Mouse (Mus musculus) CD4-positive naive resting alpha-beta T cell, adult 57 days (primary cell): Measurements from ENCODE around the gene Jmjd1c. TPM values are rescaled to one million over a fixed set of nuclear protein-coding genes. Genes with fewer than 3 reads are reported as not detected.

ENCODE experiments used
- total RNA-seq: library from RNA; stranded (reverse); gene quantifications from one replicate; pipeline ENCODE4 v1.2.4, GENCODE M21; 2023

Jmjd1c gene
- 299 TPM for total RNA-seq

DNA sequence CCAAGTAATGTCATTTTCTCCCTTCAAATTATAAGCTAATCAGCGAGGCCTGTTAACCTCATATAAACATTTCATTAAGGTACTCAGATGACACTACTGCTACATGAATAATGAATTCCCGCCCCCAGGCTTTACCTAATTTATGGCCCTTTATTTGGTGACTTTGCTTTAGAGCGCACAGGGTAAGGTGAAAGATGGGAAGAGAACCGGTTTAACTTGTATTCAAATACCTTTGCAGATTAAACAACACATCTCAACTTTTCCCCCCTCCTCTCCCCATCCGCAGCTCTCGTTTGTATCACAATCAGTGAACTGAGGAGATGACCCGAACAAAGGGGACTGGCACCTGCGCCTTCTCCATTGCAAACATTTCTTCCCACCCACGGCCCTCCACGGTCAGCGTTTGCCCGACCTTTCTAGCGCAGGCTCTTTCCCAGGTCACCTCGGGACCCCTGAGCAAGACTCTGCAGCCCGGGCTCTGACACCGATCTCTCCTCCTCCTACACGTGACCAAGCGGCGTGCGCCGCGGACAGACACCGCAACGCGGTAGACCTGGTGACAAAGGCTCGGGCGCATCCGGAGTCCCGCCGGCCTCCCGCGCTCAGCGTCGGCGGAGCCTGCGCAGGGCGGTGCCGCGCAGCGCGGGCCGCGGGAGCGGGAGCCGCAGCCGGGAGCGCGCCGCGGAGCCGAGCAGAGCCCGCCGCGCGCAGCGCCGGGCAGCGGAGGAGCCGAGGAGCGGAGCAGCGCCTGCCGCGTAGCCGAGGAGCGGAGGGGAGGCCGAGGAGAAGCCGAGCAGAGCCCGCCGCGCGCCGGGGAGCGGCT lies at the start of gene Jmjd1c:
Jmjd1c (plus strand) TSS at position 328 of the 823 bp plus-strand sequence.

DNA sequence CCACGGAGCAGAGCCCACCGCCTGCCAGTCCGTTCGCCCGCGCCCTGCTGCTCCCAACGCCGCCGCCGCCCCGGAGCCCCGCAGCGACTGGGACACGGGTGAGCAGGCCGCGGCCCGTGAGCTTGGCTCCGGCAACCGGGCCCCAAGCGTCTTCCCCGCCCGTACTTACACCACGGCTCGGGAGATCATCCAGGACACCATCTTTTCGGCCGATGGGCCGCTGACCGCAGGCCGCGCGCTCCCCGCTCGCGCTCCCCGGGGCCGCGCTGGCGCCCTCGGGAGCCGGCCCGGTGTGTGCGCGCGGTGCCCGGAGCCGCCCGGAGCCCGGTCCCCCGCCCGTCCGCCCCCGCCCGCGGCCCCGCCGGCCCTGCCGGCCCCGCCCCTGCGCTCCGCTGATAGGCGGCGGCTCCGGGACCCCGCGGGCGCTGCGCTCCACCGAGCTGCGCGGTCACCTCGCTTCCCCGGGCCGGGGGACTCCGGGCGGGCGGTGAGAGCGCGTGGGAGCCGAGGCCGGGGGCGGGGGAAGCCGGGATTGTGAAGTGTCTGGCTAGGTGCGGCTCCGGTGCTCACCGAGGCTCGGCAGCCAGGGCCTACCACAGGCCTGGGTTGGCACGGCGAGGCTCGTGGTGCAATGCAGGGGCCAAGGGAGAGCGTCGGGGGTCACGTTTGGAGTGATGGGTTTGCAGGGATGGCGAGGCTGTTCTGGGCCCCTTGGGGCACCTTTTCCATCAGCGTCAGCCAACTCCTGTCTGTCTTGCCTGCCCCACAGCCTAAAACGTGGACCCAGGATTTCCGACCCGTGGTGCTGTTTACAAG lies 904 bp downstream of the Jmjd1c start, which contains the start of gene Reep3:
Reep3 (minus strand) TSS at position 325 of the 816 bp plus-strand sequence.

DNA sequence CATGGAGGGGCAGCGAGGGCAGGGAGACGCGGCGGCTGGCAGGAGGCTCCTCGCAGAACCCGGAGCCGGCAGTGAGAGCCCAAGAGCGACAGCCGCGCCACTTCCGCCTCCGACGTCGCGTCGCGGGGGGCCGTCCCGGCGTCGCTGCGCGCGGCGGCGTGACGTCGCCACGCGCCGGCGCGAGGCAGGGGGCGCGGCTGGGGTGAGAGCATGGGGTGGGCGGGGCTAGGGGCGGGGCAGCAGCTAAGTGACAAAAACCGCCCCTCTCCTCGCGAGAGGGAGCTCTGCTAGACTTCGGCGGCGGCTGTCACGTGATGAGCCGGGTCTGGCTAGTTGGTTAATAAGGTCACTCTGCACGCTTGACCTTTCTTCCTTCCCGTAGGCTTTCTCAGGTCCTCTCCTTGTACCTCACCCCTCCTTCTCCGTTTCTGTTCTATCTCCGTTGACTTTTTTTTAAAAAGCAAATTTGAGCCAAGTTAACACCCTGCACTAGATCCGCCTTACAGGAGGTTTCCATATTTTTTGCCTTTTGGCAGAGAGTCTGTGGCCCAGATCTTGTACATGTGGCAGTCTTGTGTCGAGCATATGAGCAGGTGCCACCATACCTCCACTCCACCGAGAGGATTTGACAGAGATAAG lies 189.4 kb downstream of the Jmjd1c start, which contains the start of gene Nrbf2:
Nrbf2 (minus strand) TSS at position 130 of the 639 bp plus-strand sequence.

Other genes starting within 250 kb of the Jmjd1c start
- 18.6 TPM for gene Reep3, start 820 bp downstream of the Jmjd1c start, total RNA-seq
- gene Nrbf2, start 189.2 kb downstream of the Jmjd1c start, total RNA-seq = 20.5 TPM